Mouse (Mus musculus) common myeloid progenitor, adult 5-6 weeks (primary cell): ENCODE measurements around the gene Ugt1a8. TPM values are rescaled to one million over a fixed set of nuclear protein-coding genes. Genes with fewer than 3 reads are reported as not detected.
"Not testable (repeated sequence)": the region's sequence is repeated elsewhere in the genome, so short reads cannot be mapped to it uniquely, and the experiment has no call there.

Source experiments
- ATAC-seq: replicated peaks from 2 replicates; pipeline ENCODE4 v1.8.0; 2016; ENCODE audit warnings: low read depth, mild to moderate bottlenecking, moderate TSS enrichment, inconsistent platforms; ENCODE audit not compliant: poor library complexity, severe bottlenecking
- total RNA-seq: library from RNA; stranded (forward); fragments of 200-1000, 187-1606 nt; gene quantifications from 2 replicates; pipeline ENCODE4 v1.2.3, GENCODE M21; 2017

Ugt1a8 gene
- not detected in 2 replicates for total RNA-seq

GRCm38 (mm10) chr1:88087513-88087912 is at the start of gene Ugt1a8:
TSS of gene Ugt1a8 (plus strand) at chr1:88087813.
- ATAC-seq: no peak

GRCm38 (mm10) chr1:88043044-88043443 is 44.6 kb upstream of the Ugt1a8 start:
- ATAC-seq: 0 out of 2 replicates have a peak, but pooled peaks have one; percentile 20

GRCm38 (mm10) chr1:88044832-88045437 is 42.7 kb upstream of the Ugt1a8 start:
- not testable (repeated sequence) for ATAC-seq

- ATAC-seq: 0 out of 2 replicates have a peak, but pooled peaks have one; percentile 20
Measured at GRCm38 (mm10) chr1:88047408-88047807, 40.2 kb upstream of the Ugt1a8 start.

GRCm38 (mm10) chr1:88055088-88055487 is 32.5 kb upstream of the Ugt1a8 start, which contains the start of gene Ugt1a10:
TSS of gene Ugt1a10 (plus strand) at chr1:88055388.
- ATAC-seq: no peak

- peak; percentile 42; the same call in 1 of the 2 replicates for ATAC-seq
Measured at GRCm38 (mm10) chr1:88066472-88067102, 21.0 kb upstream of the Ugt1a8 start.

- ATAC-seq: no peak
Measured at GRCm38 (mm10) chr1:88070495-88070894, 17.1 kb upstream of the Ugt1a8 start, which contains the start of gene Ugt1a9. TSS of gene Ugt1a9 (plus strand) at chr1:88070800.

GRCm38 (mm10) chr1:88070902-88071301 is 16.7 kb upstream of the Ugt1a8 start:
- ATAC-seq: no peak

GRCm38 (mm10) chr1:88074471-88074870 is 13.1 kb upstream of the Ugt1a8 start:
- ATAC-seq: no peak

GRCm38 (mm10) chr1:88077128-88077527 is 10.5 kb upstream of the Ugt1a8 start:
- no peak for ATAC-seq

GRCm38 (mm10) chr1:88081670-88082069 is 5.9 kb upstream of the Ugt1a8 start:
- ATAC-seq: 0 out of 2 replicates have a peak, but pooled peaks have one; percentile 32

- no peak for ATAC-seq
Measured at GRCm38 (mm10) chr1:88086125-88086524, 1.5 kb upstream of the Ugt1a8 start.

GRCm38 (mm10) chr1:88092341-88092740 is 4.7 kb downstream of the Ugt1a8 start:
- no peak for ATAC-seq

GRCm38 (mm10) chr1:88094270-88094676 is 6.7 kb downstream of the Ugt1a8 start:
- peak; percentile 66 for ATAC-seq

GRCm38 (mm10) chr1:88094941-88095492 is 7.4 kb downstream of the Ugt1a8 start, which contains the start of gene Ugt1a7c:
TSS of gene Ugt1a7c (plus strand) at chr1:88095062.
- peak; percentile 79 for ATAC-seq

GRCm38 (mm10) chr1:88098546-88098945 is 10.9 kb downstream of the Ugt1a8 start:
- peak; percentile 27; the same call in 1 of the 2 replicates for ATAC-seq

- not testable (repeated sequence) for ATAC-seq
Measured at GRCm38 (mm10) chr1:88099691-88100090, 12.1 kb downstream of the Ugt1a8 start.

GRCm38 (mm10) chr1:88103019-88103418 is 15.4 kb downstream of the Ugt1a8 start, which contains the start of gene Ugt1a6b:
TSS of gene Ugt1a6b (plus strand) at chr1:88103252.
- ATAC-seq: peak; percentile 92

GRCm38 (mm10) chr1:88103697-88104468 is 16.3 kb downstream of the Ugt1a8 start:
- not testable (repeated sequence) for ATAC-seq
